Mouse (Mus musculus) brain, embryonic 14.5 days (tissue): Measurements from ENCODE around the gene Gm17490. TPM values are rescaled to one million over a fixed set of nuclear protein-coding genes. Genes with fewer than 3 reads are reported as not detected.

ENCODE experiments used
- DNase-seq: peaks from one replicate; pipeline ENCODE4 v3.0.0-alpha.2; 2011; ENCODE audit warnings: low read depth
- CTCF ChIP-seq: fragments of 200-500 bp; IDR thresholded peaks from 2 replicates; pipeline ENCODE4 v1.5.1; 2012; ENCODE audit warnings: inconsistent platforms, mild to moderate bottlenecking, moderate library complexity, borderline replicate concordance; ENCODE audit not compliant: insufficient read depth, insufficient read length; ENCODE audit errors: extremely low read depth
- POLR2A ChIP-seq: fragments of 200-500 bp; IDR thresholded peaks from 2 replicates; pipeline ENCODE4 v1.6.1; 2012; ENCODE audit warnings: mild to moderate bottlenecking, inconsistent platforms, borderline replicate concordance; ENCODE audit not compliant: poor library complexity, insufficient read depth, insufficient read length, severe bottlenecking; ENCODE audit errors: extremely low read depth
- polyA plus RNA-seq: library from polyadenylated mRNA; depleted of rRNA; stranded (reverse); fragments of >200 nt; gene quantifications from 2 replicates; pipeline ENCODE4 v1.2.3, GENCODE M21; 2012

Gene Gm17490
- polyA plus RNA-seq, 1 experiment: not detected

GRCm38 (mm10) chr2:11652780-11653179 is 26.7 kb upstream of the Gm17490 start:
- TF ChIP-seq CTCF (no peak), POLR2A (no peak)
- DNase-seq: no peak

- DNase-seq: no peak
- TF ChIP-seq POLR2A (no peak), CTCF (no peak)
These were observed 26.1 kb upstream of the Gm17490 start for GRCm38 (mm10) chr2:11652196-11652595.

DNA sequence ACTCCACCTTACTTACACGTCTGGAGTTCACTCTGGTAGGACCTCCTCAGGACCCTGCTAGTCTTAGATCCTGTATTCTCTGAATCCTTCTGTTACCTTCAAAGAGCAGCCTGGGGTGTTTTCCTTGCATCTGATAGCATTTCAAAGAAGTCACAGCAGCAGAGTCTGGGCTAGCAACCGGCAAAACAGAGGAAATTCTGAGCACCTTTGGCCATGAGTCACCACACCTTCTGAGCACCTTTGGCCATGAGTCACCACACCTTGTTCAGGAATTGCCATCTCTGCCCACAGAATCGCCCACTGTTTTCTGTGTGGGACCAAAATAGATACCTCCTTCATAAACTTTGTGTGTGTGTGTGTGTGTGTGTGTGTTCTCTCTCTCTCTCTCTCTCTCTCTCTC is 25.4 kb upstream of the Gm17490 start:
- DNase-seq: no peak
- TF ChIP-seq POLR2A (no peak), CTCF (no peak)

GRCm38 (mm10) chr2:11645297-11645696 is 19.2 kb upstream of the Gm17490 start:
- DNase-seq: no peak
- no peak for TF ChIP-seq POLR2A
- TF ChIP-seq CTCF: no peak

GRCm38 (mm10) chr2:11644057-11644456 is 18.0 kb upstream of the Gm17490 start:
- TF ChIP-seq CTCF (no peak), POLR2A (no peak)
- no peak for DNase-seq

DNA sequence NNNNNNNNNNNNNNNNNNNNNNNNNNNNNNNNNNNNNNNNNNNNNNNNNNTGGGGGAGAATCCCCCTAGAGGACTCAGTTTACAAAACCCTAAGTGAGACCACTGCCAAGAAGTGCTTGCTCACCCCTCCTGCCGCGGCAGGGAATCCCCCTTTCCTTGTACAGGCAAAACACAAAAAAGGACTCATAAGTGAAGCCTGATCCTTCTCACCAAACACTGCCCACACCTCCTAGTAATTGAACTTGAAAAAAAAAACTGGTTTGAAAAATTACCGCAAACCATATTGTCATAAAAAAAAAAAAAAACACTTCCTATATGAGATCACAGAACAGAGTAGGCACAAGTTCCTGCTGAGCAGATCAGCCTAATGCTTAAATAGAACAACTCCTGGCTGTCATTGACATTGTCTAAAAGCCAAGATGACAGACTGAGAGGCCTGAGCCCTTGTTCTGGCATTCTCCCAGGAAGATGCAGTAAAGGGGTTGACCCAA is 16.4 kb upstream of the Gm17490 start, which contains the start of gene Il2ra:
Gene Il2ra (plus strand): TSS at position 357 of the 491 bp plus-strand sequence.
- no peak for TF ChIP-seq POLR2A
- no peak for TF ChIP-seq CTCF
- DNase-seq: no peak

DNA sequence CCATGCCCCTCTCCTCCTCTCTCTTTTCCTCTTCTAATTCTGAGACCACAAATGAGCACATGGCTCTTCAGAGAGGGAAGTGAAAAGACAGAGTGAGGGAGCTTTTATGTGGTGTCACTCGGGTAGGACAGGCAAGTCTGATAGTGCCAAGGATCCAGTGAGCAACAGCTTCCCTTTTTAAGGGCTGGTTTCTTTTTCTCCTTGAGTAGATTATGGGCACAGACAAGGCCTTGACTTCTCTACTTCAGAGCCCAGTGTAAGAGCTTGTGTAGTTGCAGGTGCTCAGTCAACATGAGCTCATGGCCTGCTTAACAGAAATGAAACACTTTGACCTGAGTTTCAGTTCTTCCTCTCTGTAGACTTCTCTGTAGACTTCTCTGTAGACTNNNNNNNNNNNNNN is 11.1 kb upstream of the Gm17490 start:
- no peak for TF ChIP-seq CTCF
- TF ChIP-seq POLR2A: no peak
- DNase-seq: no peak

DNA sequence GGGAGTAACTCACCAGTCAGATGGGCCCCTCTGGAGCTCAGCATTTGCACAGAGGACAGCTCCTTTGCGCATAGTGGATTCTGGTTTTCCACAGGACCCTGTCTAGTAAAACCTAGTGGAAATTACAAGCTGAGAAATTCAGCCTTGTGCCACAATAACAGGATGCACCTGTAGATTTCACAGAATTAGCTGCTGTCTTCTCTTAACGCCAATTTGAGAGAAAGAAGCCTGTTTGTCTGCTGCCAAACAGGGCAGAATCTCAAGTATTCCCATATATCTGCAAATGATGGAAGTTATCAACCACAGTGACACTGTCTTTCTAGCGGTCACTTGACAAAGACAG is 10.0 kb upstream of the Gm17490 start:
- no peak for DNase-seq
- TF ChIP-seq POLR2A (no peak), CTCF (no peak)

DNA sequence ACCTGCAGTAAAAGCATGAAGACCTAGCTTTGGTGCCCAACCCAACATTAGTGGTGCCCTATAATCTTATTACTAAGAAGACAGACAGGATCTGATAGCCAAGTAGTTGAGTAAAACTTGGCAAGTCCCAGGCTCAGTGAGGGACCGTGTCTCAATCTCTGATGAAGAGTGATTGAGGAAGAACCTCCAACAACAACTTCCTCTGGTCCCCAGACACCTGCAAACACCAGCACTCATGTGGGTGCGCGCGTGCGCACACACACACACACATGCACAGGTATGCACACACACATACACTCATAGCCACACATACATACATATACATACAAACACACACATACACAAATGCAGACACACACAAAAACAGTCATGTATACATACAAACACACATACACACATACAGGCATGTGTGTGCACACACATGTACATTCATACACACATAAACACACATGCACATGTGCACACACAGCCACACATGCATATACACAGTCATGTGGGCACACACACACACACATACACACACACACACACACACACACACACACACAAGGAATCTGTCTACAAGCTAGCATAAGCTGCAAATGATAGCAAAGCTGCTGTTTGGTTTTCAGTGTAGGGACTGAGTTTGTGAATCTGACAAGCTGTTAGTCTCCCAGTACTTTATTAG is 9.5 kb upstream of the Gm17490 start:
- no peak for TF ChIP-seq POLR2A
- no peak for TF ChIP-seq CTCF
- DNase-seq: no peak

- no peak for DNase-seq
- TF ChIP-seq CTCF (no peak), POLR2A (no peak)
These were observed 9.0 kb upstream of the Gm17490 start for GRCm38 (mm10) chr2:11635035-11635434.

GRCm38 (mm10) chr2:11623726-11624125 is 2.3 kb downstream of the Gm17490 start:
- no peak for DNase-seq
- TF ChIP-seq POLR2A (no peak), CTCF (no peak)

- TF ChIP-seq CTCF (no peak), POLR2A (no peak)
- no peak for DNase-seq
These were observed 2.9 kb downstream of the Gm17490 start for GRCm38 (mm10) chr2:11623173-11623572.
